Comparison of ENCODE assay signal across 9 mouse cellular contexts in the genomic region with DNA sequence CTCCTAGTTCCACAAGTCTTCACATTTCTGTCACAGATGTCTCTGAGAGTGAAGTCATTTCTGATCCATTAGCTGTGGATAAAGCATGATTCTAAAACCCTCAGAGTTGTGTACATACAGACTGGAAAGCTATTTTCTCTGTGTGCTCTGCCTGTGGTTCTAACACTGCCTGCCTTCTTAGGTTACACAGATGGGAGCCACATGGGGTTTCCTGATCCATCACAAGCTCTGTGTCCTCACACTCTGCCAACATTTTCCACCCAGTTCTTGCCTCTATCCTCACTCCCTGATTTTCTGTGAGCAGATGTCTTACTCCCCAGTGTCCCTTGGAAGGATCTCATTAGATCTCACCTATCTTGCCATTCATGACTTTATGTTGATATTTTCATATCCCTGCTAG.
"Had no signal": no experiment of that assay in that cellular context is flagged by ENCODE, and none has a peak within 500 bp of the region (broad histone marks: within the 10 kb centered on the region; RNA-seq: fewer than 3 reads in every experiment).

No protein-coding gene starts in this region.

- H3K27ac ChIP-seq: limb, embryonic 12.5 days; liver, embryonic 13.5 days; neural tube, embryonic 12.5 days; stomach, postnatal 0 days had no signal

- H3K4me3 ChIP-seq: limb, embryonic 12.5 days; liver, embryonic 13.5 days; neural tube, embryonic 12.5 days had no signal

- H3K4me1 ChIP-seq: limb, embryonic 12.5 days; liver, embryonic 13.5 days; neural tube, embryonic 12.5 days had no signal

- H3K27me3 ChIP-seq: limb, embryonic 12.5 days; liver, embryonic 13.5 days; neural tube, embryonic 12.5 days had no signal

- H3K4me2 ChIP-seq: limb, embryonic 12.5 days; liver, embryonic 13.5 days; neural tube, embryonic 12.5 days had no signal

- DNase-seq: kidney, postnatal 36 days; liver; liver, embryonic 13.5 days; lung, adult 18-20 months; midbrain, embryonic 14.5 days; thymus, postnatal 4 days had no signal

- H3K9ac ChIP-seq: limb, embryonic 12.5 days; liver, embryonic 13.5 days; neural tube, embryonic 12.5 days had no signal

- H3K36me3 ChIP-seq: limb, embryonic 12.5 days; liver, embryonic 13.5 days; neural tube, embryonic 12.5 days had no signal

- H3K9me3 ChIP-seq: limb, embryonic 12.5 days; liver, embryonic 13.5 days; neural tube, embryonic 12.5 days had no signal
